Mouse (Mus musculus) skeletal muscle tissue, adult 2 months (tissue): Measurements from ENCODE around the gene Ap1s3.
A peak's percentile ranks its signal among the peaks of the same experiment; 100 is the strongest.
"Not testable (repeated sequence)": the region's sequence is repeated elsewhere in the genome, so short reads cannot be mapped to it uniquely, and the experiment has no call there.

Experiments used
- DNase-seq: peaks from one replicate; pipeline ENCODE4 v3.0.0-alpha.2; 2012; ENCODE audit warnings: low read depth, low spot score

Ap1s3 gene

DNA sequence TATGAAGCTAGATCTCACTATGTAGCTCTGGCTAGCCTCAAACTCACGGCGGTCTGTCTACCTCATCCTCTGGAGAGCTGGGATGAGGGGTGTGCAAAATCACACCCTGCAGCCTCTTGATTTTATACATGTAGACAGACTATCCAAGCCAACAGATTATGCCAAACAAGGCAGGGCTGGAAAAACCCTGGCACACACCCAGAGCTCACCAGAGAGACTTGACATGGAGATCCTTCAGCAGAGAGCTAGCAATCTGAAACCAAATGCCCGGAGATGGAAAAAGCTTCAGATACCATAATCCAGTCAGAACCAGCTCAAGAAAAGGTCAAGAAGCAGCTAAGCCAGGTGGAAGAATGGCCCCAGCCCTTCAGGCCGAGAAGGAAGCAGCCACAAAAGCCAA is 6.9 kb downstream of the Ap1s3 start:
- no peak for DNase-seq

DNA sequence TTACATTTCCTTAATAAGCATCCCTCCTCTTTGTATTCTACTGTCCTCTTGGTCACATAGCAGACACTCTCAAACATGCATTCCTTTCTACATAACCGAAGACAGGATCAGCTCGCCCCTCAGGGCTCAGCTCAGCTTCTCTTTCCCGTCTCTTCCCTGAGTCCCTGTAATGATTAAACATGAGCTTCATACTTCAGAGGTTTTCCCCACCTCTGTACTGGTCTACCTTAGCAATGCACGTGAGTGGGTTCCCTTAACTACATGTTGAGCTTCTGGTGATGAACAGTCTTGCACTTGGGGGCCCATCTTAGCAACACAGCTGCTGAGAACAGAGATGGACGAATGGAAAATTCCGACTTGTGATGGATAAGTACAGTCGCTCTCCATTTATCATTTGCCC is 12.2 kb downstream of the Ap1s3 start:
- DNase-seq, result no peak

DNA sequence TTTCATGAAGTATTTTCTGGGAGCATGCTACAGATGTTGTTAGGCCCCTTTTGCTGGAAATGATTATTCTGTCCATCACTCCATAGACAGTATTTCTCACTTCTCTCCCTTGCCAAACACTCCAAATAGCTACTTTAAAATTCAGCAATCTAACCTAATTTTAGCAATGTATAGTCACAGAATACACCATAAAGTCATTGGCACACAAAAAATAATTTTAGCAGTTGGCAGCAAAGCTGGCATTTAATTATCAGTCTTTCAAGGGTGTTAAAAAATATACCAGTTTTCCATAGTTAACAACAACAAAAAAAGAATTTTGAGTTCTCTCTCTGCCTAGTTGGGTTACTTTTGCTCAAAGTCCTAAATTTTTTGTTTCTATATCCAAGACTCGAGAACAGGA is 14.4 kb downstream of the Ap1s3 start:
- no peak for DNase-seq

DNA sequence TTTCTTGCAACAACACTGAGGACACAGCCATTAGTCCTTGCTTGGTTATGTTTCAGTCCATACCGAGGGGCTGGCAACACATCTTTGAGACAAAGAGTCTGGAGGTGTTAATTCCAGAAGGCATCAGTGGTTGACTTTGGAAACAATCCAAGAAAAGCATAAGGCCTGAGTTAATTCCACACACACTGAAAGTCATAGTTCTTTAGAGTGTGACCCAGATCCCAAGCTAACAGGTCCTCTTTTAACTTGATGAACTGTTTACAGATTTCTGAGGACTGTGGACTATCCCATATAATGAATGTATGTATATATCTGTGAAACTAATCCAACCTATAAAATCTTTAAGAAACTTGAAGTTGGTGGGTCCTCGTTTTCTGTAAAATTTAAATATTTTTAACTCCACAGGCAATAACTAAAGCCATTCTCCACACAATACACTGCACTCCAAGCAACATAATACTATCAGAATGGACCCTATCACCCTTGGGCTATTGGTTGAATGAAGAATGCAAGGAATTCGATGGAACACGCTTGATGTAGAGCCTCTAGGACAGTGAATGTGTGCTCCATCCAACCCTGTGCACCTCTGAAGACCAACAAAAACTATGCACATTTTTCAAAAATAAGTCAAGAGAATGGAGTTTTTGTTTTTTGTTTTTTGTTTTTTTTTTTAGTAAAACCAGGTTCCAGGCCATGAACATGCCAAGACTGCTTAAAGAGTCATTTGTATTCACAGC is 15.8 kb downstream of the Ap1s3 start:
- no peak for DNase-seq

DNA sequence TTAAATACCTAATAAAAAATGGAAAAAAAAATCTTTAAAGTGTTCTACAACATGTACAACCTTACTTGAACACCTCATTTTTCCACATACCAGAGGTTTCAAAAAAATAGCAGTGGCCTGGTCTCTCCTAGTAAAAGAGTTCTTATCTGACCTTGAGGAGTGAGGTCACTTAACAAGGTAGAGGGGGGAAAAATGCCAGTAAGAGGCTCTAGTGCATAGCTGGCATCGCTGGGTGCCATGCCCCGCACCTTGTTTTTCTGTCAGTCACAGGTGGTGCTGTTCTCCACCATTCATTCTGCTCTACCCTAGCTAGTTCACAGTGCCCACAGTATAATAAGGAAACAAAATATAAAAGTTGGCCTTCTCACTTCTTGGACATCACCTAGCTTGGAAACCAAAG is 16.8 kb downstream of the Ap1s3 start:
- DNase-seq, result no peak

DNA sequence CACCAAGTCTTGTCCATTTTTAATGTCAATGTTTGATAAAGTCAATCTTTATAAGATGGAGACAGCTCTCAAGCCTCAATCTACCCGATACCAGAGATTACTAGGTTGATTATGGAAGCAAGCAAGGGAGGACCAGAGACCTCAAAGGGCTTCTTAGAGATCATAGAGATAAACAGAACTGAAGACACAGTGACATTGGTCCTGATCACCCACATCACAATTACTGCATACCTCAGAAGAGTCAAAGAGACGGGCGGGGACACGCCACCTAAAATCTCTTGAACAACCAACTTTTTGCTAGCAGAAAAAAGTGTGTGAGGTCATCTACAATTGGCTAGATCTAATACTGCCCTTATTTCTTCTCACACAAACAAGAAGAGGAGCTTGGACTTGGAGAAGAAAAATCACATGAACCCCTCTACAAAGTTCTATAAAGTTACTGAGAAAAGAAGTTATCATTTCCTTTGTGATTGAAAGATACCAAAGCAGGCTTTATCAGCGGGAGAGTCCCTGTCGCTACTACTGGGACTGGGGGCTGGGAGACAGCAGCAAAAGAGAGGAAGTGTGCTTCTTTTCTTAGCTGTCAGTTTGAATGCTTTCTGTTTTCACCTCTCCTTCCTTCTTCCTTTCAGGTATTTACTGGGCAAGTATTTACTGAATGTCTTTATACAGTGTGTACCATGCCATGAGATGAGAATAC is 28.2 kb downstream of the Ap1s3 start:
- no peak for DNase-seq

DNA sequence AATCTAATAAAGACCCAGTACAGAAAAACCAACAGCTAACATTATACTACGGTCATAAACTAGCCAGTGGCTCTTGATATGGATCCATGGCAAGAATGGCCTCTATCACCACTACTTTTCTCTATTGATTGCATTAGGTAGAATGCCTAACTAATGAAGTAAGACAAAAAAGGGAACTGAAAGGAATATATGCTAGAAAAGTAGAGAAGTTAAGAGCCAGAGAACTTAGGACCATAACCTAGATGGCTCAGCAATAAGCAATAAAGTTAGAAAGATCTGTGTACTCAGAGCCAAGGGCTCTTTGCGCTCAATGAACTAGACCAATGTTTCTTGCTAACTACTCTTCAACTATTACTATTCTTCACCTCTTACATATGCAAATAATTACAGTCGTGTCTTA is 29.1 kb downstream of the Ap1s3 start:
- DNase-seq, result no peak

DNA sequence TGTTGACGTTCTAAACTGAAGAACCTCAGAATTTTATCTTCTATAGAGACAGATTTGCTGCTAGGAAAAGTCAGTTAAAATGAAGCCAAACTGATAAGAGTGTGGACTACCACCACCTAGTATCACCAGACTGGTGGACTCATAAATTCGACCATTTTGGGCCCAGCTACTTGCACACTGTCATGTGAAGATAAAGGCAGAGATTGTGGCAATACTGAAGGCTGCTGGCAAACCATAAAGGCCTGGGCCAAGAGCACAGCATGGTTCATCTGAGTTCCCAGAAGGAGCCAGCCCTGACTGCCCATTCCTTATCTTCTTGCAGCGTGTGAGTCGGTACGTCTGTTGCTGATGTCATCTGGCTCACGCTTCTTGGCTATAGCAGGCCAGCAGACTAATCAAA is 30.4 kb downstream of the Ap1s3 start:
- no peak for DNase-seq

DNA sequence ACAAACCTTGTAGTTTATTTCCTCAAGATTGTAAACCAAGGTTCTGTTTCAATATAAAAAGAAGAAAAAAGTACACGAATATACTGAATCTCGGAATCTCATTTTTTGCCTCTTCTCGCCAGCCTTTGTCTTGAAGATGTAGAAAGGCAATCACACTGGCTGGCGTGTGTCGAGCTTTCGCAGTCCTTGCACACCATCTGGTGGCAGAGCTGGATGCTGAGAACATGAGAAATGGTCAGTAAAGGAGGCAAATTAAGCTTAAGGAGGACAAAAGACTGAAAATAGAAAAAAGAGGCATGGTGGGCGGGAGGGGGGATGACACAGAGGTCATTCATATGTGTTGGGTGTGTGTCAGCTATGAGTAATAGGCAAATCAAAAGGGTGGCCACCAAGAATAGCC is 31.6 kb downstream of the Ap1s3 start:
- peak; percentile 18 for DNase-seq

DNA sequence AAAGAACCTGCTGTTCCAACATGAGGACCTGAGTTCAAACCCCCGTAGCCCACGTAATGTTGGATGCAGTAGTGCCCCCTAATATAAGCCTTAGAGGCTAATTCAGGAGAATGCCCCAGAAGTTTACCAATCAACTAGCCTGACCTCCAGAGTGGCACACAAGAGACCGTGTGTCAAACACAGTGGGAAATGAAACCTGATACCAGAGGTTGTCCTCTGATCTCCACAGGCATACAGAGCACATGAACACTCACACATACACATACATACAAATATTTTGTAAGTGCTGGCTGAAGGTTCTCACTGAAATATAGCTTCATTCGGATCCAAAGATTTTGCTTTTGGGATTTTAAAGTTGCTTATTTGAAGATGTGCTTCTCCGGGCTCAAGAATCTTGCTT is 32.1 kb downstream of the Ap1s3 start:
- no peak for DNase-seq

DNA sequence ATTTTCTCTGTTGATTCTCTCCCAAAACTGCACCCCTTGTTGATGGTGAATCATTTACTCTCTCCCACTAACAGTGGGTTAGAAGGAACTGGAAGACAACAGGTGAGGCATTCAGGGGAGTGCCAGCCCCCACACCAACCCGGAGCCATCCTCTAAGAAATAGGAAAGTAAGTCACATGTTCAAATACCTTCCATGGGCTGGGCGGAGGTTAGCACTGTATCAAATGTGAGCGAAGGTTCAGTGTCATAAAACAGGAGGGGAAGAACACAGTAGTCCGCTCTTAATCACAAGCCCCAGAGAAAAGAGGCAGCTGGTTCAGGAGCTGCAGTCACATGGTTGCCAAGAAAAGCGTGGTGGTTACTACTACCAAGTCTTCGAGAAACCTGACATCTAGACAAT is 32.7 kb downstream of the Ap1s3 start:
- DNase-seq, result no peak

DNA sequence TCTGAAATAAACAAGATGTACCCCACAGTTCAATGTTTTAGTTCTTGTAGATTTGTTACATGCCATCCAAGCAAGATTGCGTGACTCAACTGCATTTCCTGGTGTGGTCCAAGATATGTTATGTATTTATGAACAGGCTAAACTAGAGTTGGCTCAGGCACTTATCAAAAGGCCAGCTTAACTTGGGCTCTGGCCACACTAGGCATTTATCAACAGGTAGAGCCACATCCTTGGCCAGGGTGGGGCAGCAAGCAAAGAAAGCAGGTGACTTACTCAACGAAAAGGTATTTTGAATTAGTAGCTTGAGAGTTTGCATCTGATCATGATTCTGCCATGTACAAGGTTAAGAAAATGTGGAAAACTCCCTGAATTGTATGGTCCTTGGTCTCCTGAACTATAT is 34.0 kb downstream of the Ap1s3 start:
- no peak for DNase-seq

DNA sequence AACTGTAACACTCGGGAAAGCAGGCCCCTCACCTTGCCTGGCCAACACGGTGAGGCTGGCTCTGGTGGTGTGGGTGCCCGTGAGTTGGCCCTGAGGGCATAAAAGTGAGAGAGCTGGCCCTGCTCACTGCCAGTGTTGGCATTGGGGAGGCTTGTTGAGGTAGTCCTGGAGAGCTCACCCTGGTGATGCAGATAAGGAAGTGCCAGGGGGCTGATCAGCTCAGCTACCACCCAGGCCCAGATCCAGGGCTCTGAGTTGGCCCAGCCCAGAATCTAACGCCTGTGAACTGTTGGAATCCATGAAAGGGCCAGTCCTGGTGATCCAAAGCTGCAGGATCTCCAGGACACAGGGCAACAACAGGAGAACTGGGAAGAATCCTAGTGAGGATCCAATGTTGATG is 40.3 kb downstream of the Ap1s3 start:
- DNase-seq, result no peak

DNA sequence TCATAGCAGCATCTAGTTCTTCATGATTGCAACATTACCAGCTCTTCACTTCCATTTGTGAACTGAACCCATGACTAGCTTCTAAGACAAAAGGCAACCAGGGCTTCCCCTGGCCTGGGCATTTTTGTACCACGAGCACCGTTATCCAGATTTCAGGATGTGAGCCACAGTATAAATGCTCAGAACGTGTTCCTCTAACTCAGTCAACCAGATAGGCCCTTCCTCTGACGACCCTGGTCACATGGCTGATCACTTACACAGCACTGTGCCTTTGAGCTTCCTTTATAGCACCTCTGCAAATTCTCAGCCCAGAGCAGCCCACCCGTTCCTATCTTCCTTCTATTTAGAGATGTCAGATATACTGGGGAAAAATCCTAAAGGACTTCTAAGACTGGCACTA is 42.0 kb downstream of the Ap1s3 start:
- DNase-seq, result no peak

DNA sequence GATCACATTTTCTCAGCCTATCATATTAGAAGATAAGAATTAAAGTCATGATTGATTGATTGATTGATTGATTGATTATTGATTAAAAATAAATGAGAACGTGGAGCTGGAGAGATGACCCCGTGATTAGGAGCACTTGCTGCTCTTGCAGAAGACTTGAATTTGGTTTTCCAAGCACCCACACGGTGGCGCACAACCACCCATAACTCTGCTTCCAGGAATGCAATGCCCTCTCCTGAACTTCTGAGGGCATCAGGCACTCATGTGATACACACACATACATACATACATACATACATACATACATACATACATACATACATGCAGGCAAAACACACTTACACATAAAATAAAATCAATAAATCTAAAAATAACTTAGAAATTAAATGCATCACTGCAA is 45.6 kb downstream of the Ap1s3 start:
- no peak for DNase-seq

DNA sequence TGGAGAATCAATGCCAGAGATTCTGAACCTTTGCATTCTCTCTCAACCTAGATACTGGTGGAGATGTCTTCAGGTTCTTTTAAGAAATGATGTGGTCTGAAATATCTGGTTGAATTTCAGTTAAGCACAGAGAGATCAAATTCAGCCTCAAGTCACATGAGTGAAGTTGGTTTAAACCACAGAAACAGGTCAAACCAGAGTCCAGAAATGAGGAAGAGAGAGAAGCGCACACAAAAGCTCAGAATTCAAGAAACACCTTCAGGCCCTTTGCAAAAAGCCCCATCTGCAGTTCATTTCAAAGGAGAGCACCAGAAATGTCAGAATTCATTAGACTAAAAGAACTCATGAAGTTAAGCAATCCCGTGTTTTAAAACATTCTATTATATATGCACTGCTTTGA is 52.3 kb downstream of the Ap1s3 start:
- DNase-seq, result no peak

DNA sequence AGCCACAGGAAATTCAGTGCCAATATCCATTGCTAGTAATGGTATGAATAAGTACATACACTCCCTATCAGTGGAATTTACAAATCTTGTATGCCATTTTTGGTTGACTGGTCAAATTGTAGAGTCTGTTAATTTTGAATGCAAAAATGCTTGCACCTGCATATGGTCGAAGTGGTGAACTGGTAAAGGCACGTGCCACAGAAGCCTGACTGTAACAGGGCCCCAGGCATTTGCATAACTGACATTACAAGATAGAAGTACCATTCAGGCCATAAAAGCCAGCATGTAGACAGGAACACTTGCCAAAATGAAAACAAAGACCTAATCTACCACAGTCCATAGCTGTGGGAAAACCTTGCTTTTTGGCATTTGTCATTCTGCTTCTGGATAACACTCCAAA is 55.3 kb downstream of the Ap1s3 start:
- DNase-seq, result no peak

DNA sequence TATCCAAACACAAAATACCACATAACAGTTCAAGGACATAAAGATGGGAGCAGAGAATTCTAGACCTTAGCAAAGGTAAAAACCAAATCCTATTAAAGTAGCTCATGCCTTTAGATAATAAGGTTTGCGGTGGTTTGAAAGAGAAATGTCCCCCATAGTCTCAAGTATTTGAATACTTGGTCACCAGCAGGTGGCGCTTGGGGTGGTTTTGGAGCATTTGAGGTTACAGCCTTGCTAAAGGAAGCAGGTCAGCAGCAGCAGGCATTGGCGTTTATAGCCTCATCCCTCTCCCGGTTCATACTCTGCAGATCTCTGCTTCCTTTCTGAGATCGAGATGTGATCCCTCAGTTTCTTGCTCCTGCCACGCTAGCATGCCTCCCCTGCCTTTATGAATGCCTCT is 57.3 kb downstream of the Ap1s3 start:
- DNase-seq, result no peak

DNA sequence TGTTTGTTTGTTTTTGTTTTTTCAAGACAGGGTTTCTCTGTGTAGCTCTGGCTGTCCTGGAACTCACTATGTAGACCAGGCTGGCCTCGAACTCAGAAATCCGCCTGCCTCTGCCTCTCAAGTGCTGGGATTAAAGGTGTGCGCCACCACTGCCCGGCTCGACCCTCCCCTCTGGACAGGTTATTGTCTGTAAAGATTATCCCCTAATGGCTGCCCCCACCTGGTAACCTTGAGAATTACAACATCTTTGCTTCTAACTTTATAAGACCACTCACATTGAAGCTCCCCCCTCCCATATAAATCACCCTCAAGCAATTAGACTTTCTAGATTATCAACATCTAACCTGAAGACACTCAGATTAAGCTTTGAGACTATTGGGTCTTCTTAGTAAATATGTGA is 60.5 kb downstream of the Ap1s3 start:
- DNase-seq, result not testable (repeated sequence)

DNA sequence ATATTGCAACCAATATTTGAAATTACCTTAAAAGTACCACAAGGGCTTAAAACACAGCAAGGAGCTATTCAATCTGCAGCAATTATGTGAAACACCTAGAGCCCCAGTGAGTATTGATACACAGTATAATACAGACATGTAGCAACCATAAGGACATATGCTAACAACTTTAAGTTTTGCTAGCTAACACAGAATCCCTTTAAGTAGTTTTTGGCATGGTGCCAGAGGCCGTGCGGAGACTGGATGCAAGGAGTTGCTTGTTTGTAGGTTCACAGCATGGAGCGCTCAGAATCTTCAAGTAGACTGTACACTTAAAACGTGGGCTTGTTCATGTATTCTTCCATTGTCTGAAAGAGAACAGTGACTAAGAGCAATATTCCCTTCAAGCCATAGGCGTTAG is 62.9 kb downstream of the Ap1s3 start:
- DNase-seq, result not testable (repeated sequence)

DNA sequence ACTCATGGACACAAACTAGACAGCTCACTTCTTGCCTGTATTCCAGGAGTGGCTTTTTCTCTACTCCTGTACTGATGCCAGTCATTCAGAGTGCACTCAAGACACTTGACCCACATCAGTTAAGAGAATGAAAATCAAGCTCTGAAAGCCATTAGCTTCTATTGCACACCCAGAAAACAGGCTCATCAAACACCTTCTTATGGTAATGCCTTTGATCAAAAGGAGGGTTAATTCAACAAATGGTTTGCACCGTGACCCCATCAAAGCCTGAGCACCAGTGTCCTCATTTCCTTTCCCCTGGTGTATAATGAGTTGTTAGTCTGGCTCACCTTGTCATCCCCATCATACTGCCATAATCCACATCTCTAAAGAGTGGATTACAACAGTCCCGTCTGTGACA is 69.3 kb downstream of the Ap1s3 start:
- no peak for DNase-seq

DNA sequence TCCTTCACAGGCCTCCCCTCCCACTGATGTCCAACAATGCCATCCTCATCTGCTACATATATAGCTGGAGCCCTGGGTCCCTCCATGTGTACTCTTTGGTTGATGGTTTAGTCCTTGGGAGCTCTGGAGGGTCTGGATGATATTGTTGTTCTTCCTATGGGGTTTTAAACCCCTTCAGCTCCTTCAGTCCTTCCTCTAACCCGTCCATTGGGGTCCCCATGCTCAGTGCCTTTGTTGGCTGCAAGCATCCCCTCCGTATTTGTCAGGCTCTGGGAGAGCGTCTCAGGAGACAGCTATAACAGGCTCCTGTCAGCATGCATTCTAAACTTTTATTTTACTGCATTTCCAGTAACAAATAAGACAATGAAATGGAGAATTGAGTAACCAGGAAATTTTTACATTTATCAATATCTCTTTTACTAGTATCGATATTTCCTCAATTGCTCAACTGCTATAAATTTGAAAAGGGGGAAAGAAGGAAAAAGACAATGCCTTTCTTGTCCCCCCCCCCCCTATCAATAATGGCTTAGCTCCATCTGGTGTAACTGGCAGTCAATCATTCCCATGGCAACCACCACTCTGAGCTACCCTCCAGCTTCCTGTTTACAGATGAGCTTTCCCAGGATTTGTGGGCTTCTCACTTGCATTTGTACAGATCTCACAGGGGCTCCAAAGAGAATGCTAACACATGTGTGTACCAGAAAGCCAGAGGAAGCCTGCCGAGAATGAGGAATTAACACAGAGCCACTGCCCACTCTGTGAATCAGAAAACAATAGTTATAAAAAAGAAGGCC is 73.2 kb downstream of the Ap1s3 start:
- DNase-seq, result no peak
